Mouse (Mus musculus) ovary, postnatal 36 days (tissue): ENCODE data around the gene Vmn1r125.
"Not testable (repeated sequence)": the region's sequence is repeated elsewhere in the genome, so short reads cannot be mapped to it uniquely, and the experiment has no call there.

Experiments
- DNase-seq: peaks from one replicate; pipeline ENCODE4 v3.0.0; 2022; ENCODE audit warnings: low spot score, mixed read lengths

The Vmn1r125 gene

GRCm38 (mm10) chr7:21271879-21272278 is at the start of gene Vmn1r125:
Gene Vmn1r125, plus strand, starts transcription at chr7:21272179.
- not testable (repeated sequence) for DNase-seq

GRCm38 (mm10) chr7:21260517-21260916 is 11.5 kb upstream of the Vmn1r125 start, which contains the start of gene Vmn1r124:
Gene Vmn1r124, minus strand, starts transcription at chr7:21260617.
- not testable (repeated sequence) for DNase-seq

- not testable (repeated sequence) for DNase-seq
These were observed 29.4 kb downstream of the Vmn1r125 start, which contains the start of gene Vmn1r126 for GRCm38 (mm10) chr7:21301367-21301766. Gene Vmn1r126, minus strand, starts transcription at chr7:21301467.

- DNase-seq, result not testable (repeated sequence)
These were observed 47.8 kb downstream of the Vmn1r125 start, which contains the start of gene Vmn1r127 for GRCm38 (mm10) chr7:21319761-21320160. Gene Vmn1r127, minus strand, starts transcription at chr7:21319861.
